Mouse (Mus musculus): ENCODE measurements around the gene Pde7b. TPM values are rescaled to one million over a fixed set of nuclear protein-coding genes. Genes with fewer than 3 reads are reported as not detected.

Pde7b gene
- polyA plus RNA-seq, 1 experiment from 2014 or later = 4.5 TPM

DNA sequence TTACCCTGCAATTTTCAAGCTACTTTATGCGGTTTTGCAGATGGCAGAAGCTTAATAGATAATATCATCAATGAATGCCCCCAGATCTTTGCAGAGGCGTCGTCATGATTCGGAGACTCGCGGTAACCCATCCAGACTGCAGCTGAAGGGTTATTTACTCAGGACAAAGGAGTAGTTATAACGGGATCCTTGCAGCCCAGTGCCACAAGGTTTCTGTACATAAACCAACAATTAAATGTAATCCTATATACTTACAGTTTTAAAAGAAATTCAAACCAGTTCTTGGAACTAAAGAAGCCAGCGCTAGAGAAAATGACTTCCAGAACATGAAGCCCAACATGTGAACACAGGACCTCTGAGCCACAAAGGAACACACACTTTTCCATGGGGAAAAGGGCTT lies 88.5 kb downstream of the Pde7b start:
- peaks cover 6% of the 10 kb centered on the region for H3K4me1 ChIP-seq (replicated peaks; ENCODE audit: control insufficient read depth, insufficient read depth, low read length)
- no peak for ATAC-seq
- 69% methylated on average over 8 of the region's 8 CpGs for WGBS
- no peak overlapping the region for H3K27ac ChIP-seq (ENCODE audit: low read length)
- H3K9ac ChIP-seq (replicated peaks; ENCODE audit: low read depth, low read length) = no peak overlapping the region
- no peaks in the 10 kb centered on the region for H3K9me3 ChIP-seq (ENCODE audit: control insufficient read depth, low read length)
- no peaks in the 10 kb centered on the region for H3K27me3 ChIP-seq (replicated peaks; ENCODE audit: control insufficient read depth, insufficient read depth, low read length)
- no peaks in the 10 kb centered on the region for H3K36me3 ChIP-seq (ENCODE audit: control insufficient read depth, insufficient read depth)
- H3K4me2 ChIP-seq (ENCODE audit: low read length) = no peak overlapping the region
- H3K4me3 ChIP-seq (replicated peaks; ENCODE audit: low read length) = no peak overlapping the region

DNA sequence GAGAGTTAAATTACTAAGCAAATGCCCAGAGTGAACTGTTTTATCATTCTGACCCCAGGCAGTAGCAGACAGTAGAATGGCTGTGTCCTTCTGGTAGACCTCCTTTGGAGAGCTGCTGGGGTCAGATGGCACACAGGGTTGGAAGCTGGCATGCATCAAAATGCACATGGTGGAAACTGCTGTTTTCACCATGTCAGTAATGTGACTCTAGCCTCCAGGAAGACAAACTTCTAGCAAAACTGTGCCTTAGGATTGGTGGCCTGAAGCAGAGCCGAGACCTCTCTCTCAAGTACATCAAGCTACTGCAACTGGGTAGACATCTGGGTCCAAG lies 91.8 kb downstream of the Pde7b start:
- H3K27ac ChIP-seq (ENCODE audit: low read length) = no peak overlapping the region
- no peaks in the 10 kb centered on the region for H3K9me3 ChIP-seq (ENCODE audit: control insufficient read depth, low read length)
- no peak for ATAC-seq
- H3K4me2 ChIP-seq (ENCODE audit: low read length) = no peak overlapping the region
- no peak overlapping the region for H3K9ac ChIP-seq (replicated peaks; ENCODE audit: low read depth, low read length)
- 87% methylated on average over 1 of the region's 1 CpGs for WGBS
- H3K36me3 ChIP-seq (ENCODE audit: control insufficient read depth, insufficient read depth) = no peaks in the 10 kb centered on the region
- no peaks in the 10 kb centered on the region for H3K27me3 ChIP-seq (replicated peaks; ENCODE audit: control insufficient read depth, insufficient read depth, low read length)
- peaks cover 6% of the 10 kb centered on the region for H3K4me1 ChIP-seq (replicated peaks; ENCODE audit: control insufficient read depth, insufficient read depth, low read length)
- H3K4me3 ChIP-seq (replicated peaks; ENCODE audit: low read length) = no peak overlapping the region

DNA sequence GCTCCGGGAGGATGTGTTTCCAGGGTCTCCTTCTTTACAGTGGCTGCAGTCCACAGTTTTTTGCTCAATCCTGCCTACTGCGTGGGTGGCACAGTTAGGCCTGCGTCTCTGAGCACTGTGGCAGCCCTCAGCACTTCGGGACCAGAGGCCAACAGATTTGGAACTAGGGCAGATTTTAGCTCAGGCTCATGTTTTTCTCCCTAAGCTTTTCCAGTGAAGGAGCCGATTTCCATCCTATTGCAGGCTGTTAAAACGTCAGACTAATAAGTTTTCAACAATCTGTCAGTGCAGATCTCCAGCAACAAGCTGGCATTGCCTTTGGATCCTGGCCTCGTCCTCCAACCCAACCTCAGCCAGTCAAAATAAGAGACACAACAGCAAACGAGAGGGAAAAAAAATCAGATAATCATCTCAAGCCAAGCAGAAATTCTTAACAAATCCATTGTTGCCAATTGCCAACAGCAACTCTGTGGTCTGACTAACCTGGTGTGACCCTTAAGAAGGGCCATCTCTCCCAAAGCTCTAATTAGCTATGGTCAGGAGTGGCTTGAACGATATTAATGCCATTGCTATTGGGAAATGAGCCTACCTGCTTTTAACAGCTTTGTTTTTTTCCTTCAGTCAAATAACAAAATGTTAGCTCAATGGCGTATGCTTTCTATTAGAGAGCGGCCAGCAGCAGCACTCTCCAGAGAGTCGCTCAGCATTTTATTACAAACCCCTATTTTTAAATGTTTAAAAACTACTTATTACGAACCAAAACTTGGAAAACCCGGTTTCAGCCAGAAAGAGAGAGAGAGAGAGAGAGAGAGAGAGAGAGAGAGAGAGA lies 92.4 kb downstream of the Pde7b start:
- H3K36me3 ChIP-seq (ENCODE audit: control insufficient read depth, insufficient read depth) = no peaks in the 10 kb centered on the region
- peaks cover 6% of the 10 kb centered on the region for H3K4me1 ChIP-seq (replicated peaks; ENCODE audit: control insufficient read depth, insufficient read depth, low read length)
- no peaks in the 10 kb centered on the region for H3K9me3 ChIP-seq (ENCODE audit: control insufficient read depth, low read length)
- H3K4me2 ChIP-seq (ENCODE audit: low read length) = no peak overlapping the region
- no peak overlapping the region for H3K4me3 ChIP-seq (replicated peaks; ENCODE audit: low read length)
- no peak overlapping the region for H3K27ac ChIP-seq (ENCODE audit: low read length)
- peak; percentile 76 for ATAC-seq
- no peaks in the 10 kb centered on the region for H3K27me3 ChIP-seq (replicated peaks; ENCODE audit: control insufficient read depth, insufficient read depth, low read length)
- WGBS = 52% methylated on average over 14 of the region's 14 CpGs
- H3K9ac ChIP-seq (replicated peaks; ENCODE audit: low read depth, low read length) = no peak overlapping the region

DNA sequence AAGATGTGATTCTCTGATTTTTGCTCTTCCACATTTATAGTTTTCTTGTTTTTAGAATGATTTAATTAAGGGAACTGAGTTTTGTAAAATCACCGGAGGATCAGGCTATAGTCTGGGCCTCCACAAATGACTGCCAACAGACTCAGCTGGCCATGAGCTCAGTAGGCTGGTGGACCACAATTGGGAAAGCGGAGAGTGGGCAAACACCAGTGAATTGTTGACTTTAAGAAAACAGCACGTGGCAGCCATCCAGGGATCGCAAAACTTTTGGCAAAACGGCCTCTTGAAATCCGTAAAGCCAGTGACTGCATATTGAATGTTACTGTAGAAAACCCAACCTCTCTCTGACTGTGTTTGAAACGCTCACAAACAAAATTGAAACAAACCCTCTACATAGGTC lies 94.8 kb downstream of the Pde7b start:
- Histone ChIP-seq H3K9me3 (ENCODE audit: control insufficient read depth, low read length) (no peaks in the 10 kb centered on the region), H3K4me2 (ENCODE audit: low read length) (no peak overlapping the region), H3K36me3 (ENCODE audit: control insufficient read depth, insufficient read depth) (no peaks in the 10 kb centered on the region), H3K9ac (replicated peaks; ENCODE audit: low read depth, low read length) (no peak overlapping the region), H3K4me1 (replicated peaks; ENCODE audit: control insufficient read depth, insufficient read depth, low read length) (peaks cover 6% of the 10 kb centered on the region), H3K27me3 (replicated peaks; ENCODE audit: control insufficient read depth, insufficient read depth, low read length) (no peaks in the 10 kb centered on the region), H3K27ac (ENCODE audit: low read length) (no peak overlapping the region), H3K4me3 (replicated peaks; ENCODE audit: low read length) (no peak overlapping the region)
- 67% methylated on average over 7 of the region's 7 CpGs for WGBS
- no peak for ATAC-seq

DNA sequence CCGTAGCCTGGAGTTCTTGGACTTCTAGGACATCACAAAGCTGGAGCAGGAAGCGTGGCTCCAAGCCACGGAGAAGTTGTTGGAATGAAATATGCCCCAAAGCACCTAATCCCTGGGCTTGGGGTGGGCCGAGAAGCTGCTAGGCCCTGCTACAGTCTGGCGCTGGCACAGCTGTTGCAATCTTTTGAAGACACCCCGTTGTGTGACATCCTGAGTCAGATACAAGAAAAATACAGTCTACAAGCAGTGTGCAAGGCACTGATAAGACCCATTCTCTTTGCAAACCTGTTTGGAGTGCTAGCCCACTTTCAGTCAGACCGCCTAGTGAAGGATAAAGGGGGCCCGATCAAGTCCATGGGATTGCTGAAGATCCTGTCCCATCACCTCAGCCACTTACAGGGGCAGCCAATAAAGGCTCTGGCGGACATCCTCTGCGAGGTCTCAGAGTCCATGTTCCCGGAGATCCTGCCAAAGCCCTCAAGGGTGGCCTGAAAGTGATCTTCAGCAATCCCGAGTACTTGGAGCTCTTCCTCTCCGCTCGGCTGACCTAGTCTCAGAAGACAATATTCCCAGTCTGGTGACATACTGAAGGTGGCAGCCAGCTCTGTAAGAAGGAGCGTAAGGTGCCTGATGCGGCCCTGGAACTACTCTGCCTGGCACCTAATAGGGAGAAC lies 99.0 kb downstream of the Pde7b start:
- Histone ChIP-seq H3K9ac (replicated peaks; ENCODE audit: low read depth, low read length) (no peak overlapping the region), H3K27me3 (replicated peaks; ENCODE audit: control insufficient read depth, insufficient read depth, low read length) (no peaks in the 10 kb centered on the region), H3K9me3 (ENCODE audit: control insufficient read depth, low read length) (no peaks in the 10 kb centered on the region), H3K4me3 (replicated peaks; ENCODE audit: low read length) (no peak overlapping the region), H3K27ac (ENCODE audit: low read length) (no peak overlapping the region), H3K4me1 (replicated peaks; ENCODE audit: control insufficient read depth, insufficient read depth, low read length) (no peaks in the 10 kb centered on the region), H3K36me3 (ENCODE audit: control insufficient read depth, insufficient read depth) (no peaks in the 10 kb centered on the region), H3K4me2 (ENCODE audit: low read length) (no peak overlapping the region)
- no peak for ATAC-seq
- 94% methylated on average over 16 of the region's 16 CpGs for WGBS

DNA sequence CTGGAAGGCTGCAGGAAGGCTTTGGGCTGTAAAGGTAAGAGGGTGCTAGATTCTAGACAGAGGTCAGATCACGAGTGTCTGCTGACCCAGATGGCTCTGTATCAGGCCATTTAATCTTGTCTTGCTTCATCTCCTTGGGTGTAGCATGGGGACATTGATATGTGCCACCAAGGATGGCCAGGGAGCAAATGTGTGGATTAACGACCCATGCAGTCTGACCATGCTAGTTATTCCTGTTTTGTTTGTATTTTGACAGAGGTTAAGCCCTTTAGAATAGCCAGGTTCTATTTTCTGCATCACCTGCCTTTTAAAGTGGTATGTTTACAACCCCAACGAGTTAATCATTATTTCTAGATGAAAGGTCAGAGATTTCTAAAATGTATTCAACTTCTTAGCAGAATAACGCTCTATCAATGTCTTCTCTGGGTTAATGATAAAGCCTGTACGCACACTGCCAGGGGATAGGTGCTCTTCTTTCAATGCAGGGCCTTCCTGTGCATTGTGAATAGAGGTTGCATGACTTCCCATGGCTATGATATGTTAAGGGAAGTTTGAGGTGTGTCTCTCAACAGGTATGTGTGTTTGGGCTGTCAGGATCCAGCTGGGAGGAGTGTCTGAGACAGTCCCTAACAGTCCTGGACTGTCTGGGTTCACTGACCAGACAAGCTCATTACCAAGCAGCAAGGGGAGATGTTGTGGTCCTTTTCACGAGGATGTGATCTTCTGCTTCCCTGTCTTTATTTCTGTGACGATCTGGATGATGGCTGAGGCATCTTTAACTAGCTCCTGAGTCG lies 103.0 kb downstream of the Pde7b start:
- Histone ChIP-seq H3K4me3 (replicated peaks; ENCODE audit: low read length) (no peak overlapping the region), H3K27me3 (replicated peaks; ENCODE audit: control insufficient read depth, insufficient read depth, low read length) (no peaks in the 10 kb centered on the region), H3K27ac (ENCODE audit: low read length) (no peak overlapping the region), H3K4me1 (replicated peaks; ENCODE audit: control insufficient read depth, insufficient read depth, low read length) (no peaks in the 10 kb centered on the region), H3K36me3 (ENCODE audit: control insufficient read depth, insufficient read depth) (no peaks in the 10 kb centered on the region), H3K4me2 (ENCODE audit: low read length) (no peak overlapping the region), H3K9ac (replicated peaks; ENCODE audit: low read depth, low read length) (no peak overlapping the region), H3K9me3 (ENCODE audit: control insufficient read depth, low read length) (no peaks in the 10 kb centered on the region)
- WGBS = 73% methylated on average over 8 of the region's 8 CpGs
- ATAC-seq = no peak

DNA sequence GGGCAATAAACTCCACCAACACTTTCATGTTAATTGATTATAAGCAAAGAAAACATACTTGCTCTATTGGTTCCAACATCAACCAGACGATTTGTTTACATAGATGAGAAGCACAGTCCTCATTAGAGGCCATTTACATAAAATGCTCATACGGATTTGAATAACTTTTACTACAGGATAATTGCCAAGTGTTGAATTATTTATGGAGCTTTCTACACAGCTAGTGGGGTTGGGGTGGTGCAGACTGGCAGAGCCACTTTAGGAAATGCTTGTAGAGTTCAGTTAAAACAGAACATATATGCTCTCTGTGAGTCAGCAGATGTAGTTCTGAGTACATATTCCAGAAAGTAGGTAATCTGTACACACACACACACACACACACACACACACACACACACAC lies 118.9 kb downstream of the Pde7b start:
- H3K9me3 ChIP-seq (ENCODE audit: control insufficient read depth, low read length) = no peaks in the 10 kb centered on the region
- H3K9ac ChIP-seq (replicated peaks; ENCODE audit: low read depth, low read length) = no peak overlapping the region
- H3K36me3 ChIP-seq (ENCODE audit: control insufficient read depth, insufficient read depth) = no peaks in the 10 kb centered on the region
- H3K4me3 ChIP-seq (replicated peaks; ENCODE audit: low read length) = no peak overlapping the region
- ATAC-seq = peak; percentile 80
- H3K4me2 ChIP-seq (ENCODE audit: low read length) = no peak overlapping the region
- no peak overlapping the region for H3K27ac ChIP-seq (ENCODE audit: low read length)
- peaks cover 3% of the 10 kb centered on the region; the same call in 1 of the 2 replicates for H3K4me1 ChIP-seq (replicated peaks; ENCODE audit: control insufficient read depth, insufficient read depth, low read length)
- WGBS = 13% methylated on average over 2 of the region's 2 CpGs
- no peaks in the 10 kb centered on the region for H3K27me3 ChIP-seq (replicated peaks; ENCODE audit: control insufficient read depth, insufficient read depth, low read length)

DNA sequence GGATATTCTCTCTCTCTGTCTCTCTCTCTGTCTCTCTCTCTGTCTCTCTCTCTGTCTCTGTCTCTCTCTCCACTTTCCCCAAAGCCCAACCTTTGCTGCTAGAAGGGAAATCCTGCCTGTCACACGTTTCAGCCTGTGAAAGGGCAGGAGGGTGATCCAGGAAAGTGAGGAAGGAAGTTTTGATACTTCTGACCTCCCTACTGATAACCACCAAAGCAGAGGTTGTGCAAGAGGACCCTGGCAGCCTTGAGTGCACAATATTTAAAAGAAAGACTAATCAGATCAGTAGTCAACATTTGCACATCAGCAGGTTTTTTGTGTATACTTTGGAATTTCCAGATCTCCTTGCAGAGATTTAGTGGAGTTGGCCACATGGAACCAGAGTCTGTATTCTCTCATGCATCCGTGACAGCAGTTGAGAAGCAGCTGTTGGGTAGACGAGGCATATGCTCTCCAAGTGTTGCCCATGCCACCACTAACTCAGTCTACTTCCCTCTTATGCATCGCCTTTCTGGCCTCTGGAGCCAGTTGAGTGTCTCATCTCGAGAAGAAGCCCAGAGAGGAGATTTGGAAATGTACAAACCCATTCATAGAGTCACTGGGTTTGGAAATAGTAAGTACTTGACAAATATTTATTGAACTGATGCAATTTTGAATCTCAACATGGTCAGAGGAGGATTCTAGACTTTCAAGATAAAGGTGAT lies 129.6 kb downstream of the Pde7b start:
- no peak overlapping the region for H3K9ac ChIP-seq (replicated peaks; ENCODE audit: low read depth, low read length)
- H3K9me3 ChIP-seq (ENCODE audit: control insufficient read depth, low read length) = no peaks in the 10 kb centered on the region
- H3K4me1 ChIP-seq (replicated peaks; ENCODE audit: control insufficient read depth, insufficient read depth, low read length) = peaks cover under 1% of the 10 kb centered on the region; the same call in 1 of the 2 replicates
- no peak overlapping the region for H3K27ac ChIP-seq (ENCODE audit: low read length)
- no peak overlapping the region for H3K4me2 ChIP-seq (ENCODE audit: low read length)
- H3K4me3 ChIP-seq (replicated peaks; ENCODE audit: low read length) = no peak overlapping the region
- no peaks in the 10 kb centered on the region for H3K27me3 ChIP-seq (replicated peaks; ENCODE audit: control insufficient read depth, insufficient read depth, low read length)
- WGBS = 80% methylated on average over 5 of the region's 5 CpGs
- no peaks in the 10 kb centered on the region for H3K36me3 ChIP-seq (ENCODE audit: control insufficient read depth, insufficient read depth)
- ATAC-seq = no peak

DNA sequence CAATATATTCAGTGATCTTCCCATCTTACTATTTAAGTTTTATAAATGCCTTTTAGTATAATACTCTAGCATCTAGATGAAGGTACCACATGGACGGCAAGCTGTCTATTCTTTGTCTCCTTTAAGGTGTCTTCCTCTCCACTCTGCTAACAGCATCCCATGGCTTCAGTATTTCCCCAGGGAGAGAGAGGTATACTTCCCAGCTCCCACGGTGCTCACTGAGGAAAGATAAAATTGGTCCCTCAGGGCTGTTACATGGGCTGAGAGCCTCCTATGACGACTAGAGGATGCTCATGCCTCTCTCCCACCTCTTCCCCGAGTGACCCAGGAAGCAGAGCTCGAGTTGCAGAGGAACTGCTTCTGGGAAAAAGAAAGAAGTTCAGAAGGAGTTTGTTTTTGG lies 130.9 kb downstream of the Pde7b start:
- no peak overlapping the region for H3K27ac ChIP-seq (ENCODE audit: low read length)
- no peaks in the 10 kb centered on the region for H3K27me3 ChIP-seq (replicated peaks; ENCODE audit: control insufficient read depth, insufficient read depth, low read length)
- H3K9ac ChIP-seq (replicated peaks; ENCODE audit: low read depth, low read length) = no peak overlapping the region
- no peaks in the 10 kb centered on the region for H3K36me3 ChIP-seq (ENCODE audit: control insufficient read depth, insufficient read depth)
- no peak overlapping the region for H3K4me3 ChIP-seq (replicated peaks; ENCODE audit: low read length)
- WGBS = 75% methylated on average over 5 of the region's 5 CpGs
- H3K4me2 ChIP-seq (ENCODE audit: low read length) = no peak overlapping the region
- H3K4me1 ChIP-seq (replicated peaks; ENCODE audit: control insufficient read depth, insufficient read depth, low read length) = peaks cover 4% of the 10 kb centered on the region; the same call in 1 of the 2 replicates
- ATAC-seq = no peak
- H3K9me3 ChIP-seq (ENCODE audit: control insufficient read depth, low read length) = no peaks in the 10 kb centered on the region

Measured in forebrain, embryonic 16.5 days (tissue).